Mouse (Mus musculus) lung, postnatal 0 days (tissue): ENCODE data around the gene Atp6v0a1.

ENCODE experiments used
- CTCF ChIP-seq: IDR thresholded peaks from 2 replicates; pipeline ENCODE4 v1.5.1; 2016; ENCODE audit warnings: antibody characterized with exemption, mild to moderate bottlenecking
- EP300 ChIP-seq: IDR thresholded peaks from 2 replicates; pipeline ENCODE4 v1.6.1; 2016; ENCODE audit warnings: antibody characterized with exemption, mild to moderate bottlenecking, control low read depth

GRCm38 (mm10) chr11:100991027-100991534 lies 18.2 kb upstream of the Atp6v0a1 start:
- TF ChIP-seq CTCF = no peak
- no peak for TF ChIP-seq EP300
